Mouse (Mus musculus) lung, postnatal 0 days (tissue): Measurements from ENCODE around the gene Mettl1.

Experiments used
- CTCF ChIP-seq: IDR thresholded peaks from 2 replicates; pipeline ENCODE4 v1.5.1; 2016; ENCODE audit warnings: antibody characterized with exemption, mild to moderate bottlenecking
- EP300 ChIP-seq: IDR thresholded peaks from 2 replicates; pipeline ENCODE4 v1.6.1; 2016; ENCODE audit warnings: antibody characterized with exemption, mild to moderate bottlenecking, control low read depth

DNA sequence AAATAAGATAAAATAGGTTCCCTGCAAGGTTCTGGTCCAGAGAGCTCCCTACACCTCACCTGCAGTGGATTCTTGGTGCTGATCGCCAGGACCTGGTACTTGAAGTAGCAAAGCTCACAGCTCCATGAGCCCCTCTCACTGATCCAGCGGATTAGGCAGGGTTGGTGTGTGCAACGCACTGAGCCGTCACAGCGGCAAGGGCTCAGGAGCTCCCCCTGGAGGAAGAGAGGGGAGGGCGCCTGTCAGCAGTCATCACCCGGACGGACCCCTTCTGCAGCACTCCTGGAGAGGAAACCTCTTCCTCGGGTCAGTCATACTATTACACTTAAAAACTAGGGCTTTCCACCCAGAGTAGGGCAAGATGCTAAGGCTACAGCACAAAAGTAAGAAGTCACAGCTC lies 16.9 kb downstream of the Mettl1 start:
- peak; percentile 94 for TF ChIP-seq CTCF
- no peak for TF ChIP-seq EP300
